Mouse (Mus musculus) thymus, postnatal 25 days (tissue): ENCODE measurements at regions not wholly inside any gene's neighbourhood (a gene's known extent, or its start where the extent isn't known, plus 50 kb on each side); places are given as distances from the start of the nearest gene placed in this dataset.
A peak's percentile ranks its signal among the peaks of the same experiment; 100 is the strongest.
"Not testable (repeated sequence)": the region's sequence is repeated elsewhere in the genome, so short reads cannot be mapped to it uniquely, and the experiment has no call there.

Experiments used
- DNase-seq: peaks from one replicate; pipeline ENCODE4 v3.0.0; 2022

- DNase-seq, result no peak
These were observed 166.9 kb upstream of the Rgma start for GRCm38 (mm10) chr7:73208479-73208816.

- no peak for DNase-seq
These were observed 166.3 kb upstream of the Rgma start for GRCm38 (mm10) chr7:73208817-73209602.

- no peak for DNase-seq
These were observed 165.2 kb upstream of the Rgma start for GRCm38 (mm10) chr7:73210078-73210477.

GRCm38 (mm10) chr7:73222237-73222915 lies 152.9 kb upstream of the Rgma start:
- DNase-seq, result peak; percentile 3

- no peak for DNase-seq
These were observed 152.3 kb upstream of the Rgma start for GRCm38 (mm10) chr7:73222929-73223512.

GRCm38 (mm10) chr7:73233539-73234158 lies 141.7 kb upstream of the Rgma start:
- DNase-seq, result no peak

- DNase-seq, result no peak
These were observed 136.8 kb upstream of the Rgma start for GRCm38 (mm10) chr7:73238486-73238885.

GRCm38 (mm10) chr7:73243591-73244355 lies 131.5 kb upstream of the Rgma start:
- no peak for DNase-seq

GRCm38 (mm10) chr7:73245431-73245830 lies 129.9 kb upstream of the Rgma start:
- DNase-seq, result no peak

- no peak for DNase-seq
These were observed 124.7 kb upstream of the Rgma start for GRCm38 (mm10) chr7:73250593-73250992.

GRCm38 (mm10) chr7:73251187-73251740 lies 124.0 kb upstream of the Rgma start:
- DNase-seq, result no peak

- DNase-seq, result not testable (repeated sequence)
These were observed 120.3 kb upstream of the Rgma start for GRCm38 (mm10) chr7:73254972-73255371.

GRCm38 (mm10) chr7:73260140-73260539 lies 115.2 kb upstream of the Rgma start:
- no peak for DNase-seq

- no peak for DNase-seq
These were observed 113.6 kb upstream of the Rgma start for GRCm38 (mm10) chr7:73261750-73262149.

- DNase-seq, result no peak
These were observed 112.8 kb upstream of the Rgma start for GRCm38 (mm10) chr7:73262526-73262925.

- no peak for DNase-seq
These were observed 105.7 kb upstream of the Rgma start for GRCm38 (mm10) chr7:73269626-73270025.

GRCm38 (mm10) chr7:73272787-73273186 lies 102.5 kb upstream of the Rgma start:
- no peak for DNase-seq

GRCm38 (mm10) chr7:73275814-73276271 lies 99.5 kb upstream of the Rgma start:
- DNase-seq, result no peak

- DNase-seq, result no peak
These were observed 96.7 kb upstream of the Rgma start for GRCm38 (mm10) chr7:73278616-73279015.

GRCm38 (mm10) chr7:73279936-73280445 lies 95.3 kb upstream of the Rgma start:
- no peak for DNase-seq

- no peak for DNase-seq
These were observed 89.1 kb upstream of the Rgma start for GRCm38 (mm10) chr7:73286244-73286643.

GRCm38 (mm10) chr7:73293337-73293736 lies 82.0 kb upstream of the Rgma start:
- no peak for DNase-seq
